Mouse (Mus musculus) erythroblast, embryonic 14.5 days (primary cell): ENCODE measurements around the gene Wapl. TPM values are rescaled to one million over a fixed set of nuclear protein-coding genes. Genes with fewer than 3 reads are reported as not detected.

Source experiments
- H3K27me3 ChIP-seq: 2 replicates; pipeline ENCODE4 v1.6.1; 2012; ENCODE audit warnings: inconsistent platforms; ENCODE audit not compliant: control insufficient read depth
- H3K36me3 ChIP-seq: 2 replicates; pipeline ENCODE4 v1.6.1; 2012; ENCODE audit warnings: mild to moderate bottlenecking, inconsistent platforms; ENCODE audit not compliant: control insufficient read depth
- H3K4me1 ChIP-seq: 2 replicates; pipeline ENCODE4 v1.6.1; 2012; ENCODE audit warnings: inconsistent platforms; ENCODE audit not compliant: control insufficient read depth
- H3K4me3 ChIP-seq: replicated peaks from 2 replicates; pipeline ENCODE3; 2012; ENCODE audit warnings: moderate library complexity, mild to moderate bottlenecking, inconsistent platforms
- H3K9me3 ChIP-seq: 2 replicates; pipeline ENCODE4 v1.6.1; 2012; ENCODE audit warnings: low read length, inconsistent platforms, mixed read lengths; ENCODE audit not compliant: control insufficient read depth
- GATA1 ChIP-seq: IDR thresholded peaks from 2 replicates; pipeline ENCODE4 v1.6.1; 2012; ENCODE audit warnings: low read length, inconsistent platforms, mixed read lengths
- TAL1 ChIP-seq: IDR thresholded peaks from 3 replicates; pipeline ENCODE4 v1.6.1; 2012; ENCODE audit warnings: low read length, inconsistent platforms, mixed read lengths
- polyA plus RNA-seq: library from polyadenylated mRNA; stranded (reverse); fragments of >175 nt; gene quantifications from 2 replicates; pipeline ENCODE4 v1.2.3, GENCODE M21; 2012

Gene Wapl
- polyA plus RNA-seq, 1 experiment: 1.1 TPM

GRCm38 (mm10) chr14:34768373-34768772 is 94.6 kb downstream of the Wapl start:
- Histone ChIP-seq H3K27me3 (peaks cover 14% of the 10 kb centered on the region), H3K4me1 (peaks cover 30% of the 10 kb centered on the region), H3K4me3 (peak overlapping the region; percentile 65), H3K36me3 (no peaks in the 10 kb centered on the region), H3K9me3 (no peaks in the 10 kb centered on the region)
- TF ChIP-seq GATA1: no peak

- peaks cover 30% of the 10 kb centered on the region for H3K4me1 ChIP-seq
- H3K4me3 ChIP-seq: peak overlapping the region; percentile 65
- no peaks in the 10 kb centered on the region for H3K36me3 ChIP-seq
- H3K9me3 ChIP-seq: no peaks in the 10 kb centered on the region
- TF ChIP-seq TAL1: no peak
- no peak for TF ChIP-seq GATA1
- peaks cover 14% of the 10 kb centered on the region for H3K27me3 ChIP-seq
Measured at GRCm38 (mm10) chr14:34769021-34769566, 95.4 kb downstream of the Wapl start.

GRCm38 (mm10) chr14:34769567-34770158 is 95.9 kb downstream of the Wapl start:
- H3K36me3 ChIP-seq: no peaks in the 10 kb centered on the region
- peaks cover 30% of the 10 kb centered on the region for H3K4me1 ChIP-seq
- peaks cover 14% of the 10 kb centered on the region for H3K27me3 ChIP-seq
- TF ChIP-seq TAL1 (no peak), GATA1 (no peak)
- peak overlapping the region; percentile 65 for H3K4me3 ChIP-seq
- no peaks in the 10 kb centered on the region for H3K9me3 ChIP-seq

- Histone ChIP-seq H3K36me3 (no peaks in the 10 kb centered on the region), H3K27me3 (peaks cover 14% of the 10 kb centered on the region), H3K4me1 (peaks cover 30% of the 10 kb centered on the region), H3K4me3 (no peak overlapping the region), H3K9me3 (no peaks in the 10 kb centered on the region)
- TF ChIP-seq TAL1 (no peak), GATA1 (no peak)
Measured at GRCm38 (mm10) chr14:34770467-34770866, 96.7 kb downstream of the Wapl start.

- Histone ChIP-seq H3K4me3 (no peak overlapping the region), H3K36me3 (no peaks in the 10 kb centered on the region), H3K4me1 (peaks cover 30% of the 10 kb centered on the region), H3K27me3 (peaks cover 14% of the 10 kb centered on the region), H3K9me3 (no peaks in the 10 kb centered on the region)
- TF ChIP-seq TAL1 (no peak), GATA1 (no peak)
Measured at GRCm38 (mm10) chr14:34771601-34772000, 97.9 kb downstream of the Wapl start.

- no peak overlapping the region for H3K4me3 ChIP-seq
- peaks cover 14% of the 10 kb centered on the region for H3K27me3 ChIP-seq
- TF ChIP-seq TAL1: no peak
- TF ChIP-seq GATA1: no peak
- peaks cover 30% of the 10 kb centered on the region for H3K4me1 ChIP-seq
- no peaks in the 10 kb centered on the region for H3K36me3 ChIP-seq
- H3K9me3 ChIP-seq: no peaks in the 10 kb centered on the region
Measured at GRCm38 (mm10) chr14:34772132-34772531, 98.4 kb downstream of the Wapl start.

GRCm38 (mm10) chr14:34773681-34774080 is 100.0 kb downstream of the Wapl start:
- Histone ChIP-seq H3K36me3 (no peaks in the 10 kb centered on the region), H3K9me3 (no peaks in the 10 kb centered on the region), H3K4me1 (peaks cover 21% of the 10 kb centered on the region), H3K4me3 (no peak overlapping the region), H3K27me3 (peaks cover 14% of the 10 kb centered on the region)
- TF ChIP-seq GATA1 (no peak), TAL1 (no peak)

- Histone ChIP-seq H3K4me3 (no peak overlapping the region), H3K27me3 (peaks cover 11% of the 10 kb centered on the region), H3K36me3 (no peaks in the 10 kb centered on the region), H3K9me3 (no peaks in the 10 kb centered on the region), H3K4me1 (peaks cover 15% of the 10 kb centered on the region)
- no peak for TF ChIP-seq TAL1
- no peak for TF ChIP-seq GATA1
Measured at GRCm38 (mm10) chr14:34774231-34774630, 100.5 kb downstream of the Wapl start.

GRCm38 (mm10) chr14:34776719-34777385 is 103.1 kb downstream of the Wapl start:
- no peak overlapping the region for H3K4me3 ChIP-seq
- H3K36me3 ChIP-seq: no peaks in the 10 kb centered on the region
- no peaks in the 10 kb centered on the region; the same call in 1 of the 2 replicates for H3K27me3 ChIP-seq

More at GRCm38 (mm10) chr14:34776719-34777385, 103.1 kb downstream of the Wapl start:
- no peaks in the 10 kb centered on the region for H3K4me1 ChIP-seq
- no peaks in the 10 kb centered on the region for H3K9me3 ChIP-seq
- TF ChIP-seq TAL1: no peak
- TF ChIP-seq GATA1: no peak
